Mouse (Mus musculus) ES-E14 (cell line): ENCODE measurements at regions not wholly inside any gene's neighbourhood (a gene's known extent, or its start where the extent isn't known, plus 50 kb on each side); places are given as distances from the start of the nearest gene placed in this dataset.

Experiments
- HCFC1 ChIP-seq: IDR thresholded peaks from 2 replicates; pipeline ENCODE4 v1.6.1; 2012; ENCODE audit warnings: low read length, inconsistent platforms, borderline replicate concordance; ENCODE audit not compliant: insufficient read depth
- MAFK ChIP-seq: IDR thresholded peaks from 2 replicates; pipeline ENCODE4 v1.6.1; 2014; ENCODE audit warnings: mild to moderate bottlenecking, low read depth, low read length, inconsistent platforms; ENCODE audit not compliant: insufficient read depth

DNA sequence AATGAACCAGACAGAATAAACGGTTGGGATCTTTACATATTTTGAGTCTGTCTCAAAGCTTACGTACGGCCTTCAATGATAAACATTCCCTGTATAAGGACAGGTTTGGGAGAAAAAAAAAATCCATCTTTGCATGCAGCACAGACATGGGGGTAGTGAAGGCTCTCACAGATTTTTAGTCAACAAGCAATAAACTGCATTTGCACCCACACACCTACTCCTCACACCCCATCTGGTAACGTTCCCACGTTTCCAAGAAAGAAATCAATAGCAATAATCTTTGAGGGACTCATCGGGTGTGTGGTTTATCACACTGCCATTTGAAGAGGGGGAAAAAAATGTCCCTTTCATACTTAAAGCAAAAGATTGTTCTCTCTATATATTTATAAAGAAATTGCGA is 113.8 kb upstream of the Onecut1 start:
- TF ChIP-seq MAFK = no peak
- TF ChIP-seq HCFC1 = no peak
